Mouse (Mus musculus) olfactory bulb, adult 2 months (tissue): Measurements from ENCODE around the gene H2afj.

Experiments used
- CTCF ChIP-seq: fragments of 200-500 bp; IDR thresholded peaks from 2 replicates; pipeline ENCODE4 v1.5.1; 2012; ENCODE audit warnings: low read depth, mild to moderate bottlenecking, low read length, moderate library complexity; ENCODE audit not compliant: insufficient read depth
- POLR2A ChIP-seq: fragments of 200-500 bp; IDR thresholded peaks from 2 replicates; pipeline ENCODE4 v1.6.1; 2012; ENCODE audit warnings: mild to moderate bottlenecking, low read depth, low read length, moderate library complexity; ENCODE audit not compliant: insufficient read depth

DNA sequence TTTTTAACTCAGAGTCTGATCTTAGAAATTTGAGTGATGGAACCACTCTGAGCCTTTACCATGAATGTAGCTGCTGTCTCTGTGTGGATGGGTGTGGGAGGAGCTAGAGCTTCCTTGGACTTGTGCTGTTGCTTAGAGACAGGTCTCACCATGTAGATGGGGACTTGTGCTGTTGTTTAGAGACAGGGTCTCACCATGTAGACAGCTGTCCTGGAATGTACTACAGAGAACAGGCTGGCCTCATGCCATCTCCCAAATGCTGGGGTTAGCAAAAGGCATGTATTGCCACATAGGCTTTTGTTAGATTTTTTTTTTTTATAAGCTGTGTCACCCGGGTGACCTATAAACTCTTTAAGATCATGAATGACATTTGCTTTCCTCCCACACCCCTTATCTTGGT lies 44.1 kb upstream of the H2afj start:
- TF ChIP-seq CTCF: no peak
- TF ChIP-seq POLR2A: no peak
